Mouse (Mus musculus): ENCODE results near the gene Tcf7.

DNA sequence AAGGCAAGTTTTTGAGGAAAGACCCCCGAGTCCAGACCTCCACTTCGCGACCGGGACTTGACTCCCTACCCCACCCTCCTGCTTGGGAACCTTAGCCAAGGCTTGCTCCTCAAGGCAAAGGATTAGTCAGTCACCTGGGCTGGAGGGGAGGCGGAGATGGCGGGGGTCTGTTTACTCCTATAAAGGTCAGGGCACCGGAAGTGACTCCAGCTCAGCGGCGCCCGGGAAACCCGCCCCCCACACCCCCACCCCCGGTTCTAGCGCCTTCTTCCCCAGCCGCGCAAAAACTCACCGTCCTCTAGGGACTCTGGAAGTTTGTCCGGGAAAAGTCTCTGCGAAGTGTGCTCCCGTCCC, 417 bp downstream of the Tcf7 start:
- TF ChIP-seq GATA1 (IDR thresholded peaks at IDR 0.05; ENCODE audit: borderline replicate concordance, low read length) (no peak), FLI1 (IDR thresholded peaks at IDR 0.05; ENCODE audit: low read length) (no peak)

Data from megakaryocyte, embryonic 14.5 days (primary cell).